ENCODE assay signal across 22 mouse cellular contexts in the genomic region with DNA sequence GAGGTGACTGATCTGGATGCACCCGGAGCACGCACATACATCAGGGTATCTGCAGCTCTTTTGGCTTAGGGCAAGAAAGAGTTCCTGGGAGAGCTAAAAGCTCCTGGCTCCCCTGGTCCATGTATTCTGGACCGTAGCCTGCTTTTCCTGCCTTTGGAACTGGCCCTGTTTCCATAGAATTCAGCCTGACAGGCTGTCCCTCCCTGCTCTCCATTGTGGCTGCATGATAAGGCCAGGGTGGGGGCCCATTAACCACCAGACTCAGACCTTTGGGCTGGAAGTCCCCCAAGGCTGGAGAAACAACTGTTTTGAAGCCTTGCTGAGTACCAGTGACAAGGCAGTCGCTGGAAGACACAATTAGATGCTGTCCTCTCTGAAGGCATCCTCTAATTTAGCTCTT. TPM values are rescaled to one million over a fixed set of nuclear protein-coding genes. Genes with fewer than 3 reads are reported as not detected.
DNase-seq lines count a peak whose midpoint lies in the region; ATAC-seq lines count a peak whose summit lies in the region.
"Had no signal": no experiment of that assay in that cellular context is flagged by ENCODE, and none has a peak within 500 bp of the region (broad histone marks: within the 10 kb centered on the region; RNA-seq: fewer than 3 reads in every experiment).

No protein-coding gene starts in this region.

- 80% methylated on average over 4 of the region's 4 CpGs for WGBS in forebrain, embryonic 10.5 days
- 81% methylated on average over 4 of the region's 4 CpGs for WGBS in forebrain, embryonic 11.5 days
- 69% methylated on average over 4 of the region's 4 CpGs for WGBS in hindbrain, embryonic 13.5 days
- 72% methylated on average over 4 of the region's 4 CpGs for WGBS in hindbrain, embryonic 14.5 days
- 85% methylated on average over 4 of the region's 4 CpGs for WGBS in midbrain, embryonic 12.5 days
- 74% methylated on average over 4 of the region's 4 CpGs for WGBS in midbrain, embryonic 16.5 days
- WGBS in intestine, embryonic 15.5 days: 75% methylated on average over 4 of the region's 4 CpGs

- H3K4me2 ChIP-seq in forebrain, embryonic 11.5 days (ENCODE audit: low read depth, low read length, severe bottlenecking): no peak overlapping the region
- H3K4me2 ChIP-seq in hindbrain, embryonic 13.5 days: no peak overlapping the region
- H3K4me2 ChIP-seq in hindbrain, embryonic 14.5 days (replicated peaks): no peak overlapping the region
- H3K4me2 ChIP-seq in midbrain, embryonic 12.5 days (replicated peaks): no peak overlapping the region
- no peak overlapping the region for H3K4me2 ChIP-seq in midbrain, embryonic 16.5 days (ENCODE audit: low read length)
- H3K4me2 ChIP-seq in intestine, embryonic 15.5 days (replicated peaks): no peak overlapping the region
- H3K4me2 ChIP-seq: embryonic facial prominence, embryonic 15.5 days; forebrain, embryonic 12.5 days; stomach, embryonic 15.5 days had no signal

- no peak overlapping the region for H3K9ac ChIP-seq in forebrain, embryonic 11.5 days (ENCODE audit: low read length)
- no peak overlapping the region for H3K9ac ChIP-seq in hindbrain, embryonic 13.5 days
- H3K9ac ChIP-seq in hindbrain, embryonic 14.5 days: no peak overlapping the region
- no peak overlapping the region for H3K9ac ChIP-seq in midbrain, embryonic 12.5 days (replicated peaks)
- H3K9ac ChIP-seq in midbrain, embryonic 16.5 days (ENCODE audit: low read depth, low read length): no peak overlapping the region
- no peak overlapping the region for H3K9ac ChIP-seq in intestine, embryonic 15.5 days
- H3K9ac ChIP-seq: embryonic facial prominence, embryonic 15.5 days; forebrain, embryonic 12.5 days; stomach, embryonic 15.5 days had no signal

- no peaks in the 10 kb centered on the region for H3K9me3 ChIP-seq in forebrain, embryonic 10.5 days
- no peaks in the 10 kb centered on the region for H3K9me3 ChIP-seq in forebrain, embryonic 11.5 days (ENCODE audit: control insufficient read depth, low read length)
- no peaks in the 10 kb centered on the region for H3K9me3 ChIP-seq in hindbrain, embryonic 13.5 days
- H3K9me3 ChIP-seq in hindbrain, embryonic 14.5 days (ENCODE audit: control insufficient read depth, low read length): no peaks in the 10 kb centered on the region
- no peaks in the 10 kb centered on the region for H3K9me3 ChIP-seq in midbrain, embryonic 12.5 days
- H3K9me3 ChIP-seq in midbrain, embryonic 16.5 days (replicated peaks; ENCODE audit: control insufficient read depth, low read length, poor library complexity, severe bottlenecking): no peaks in the 10 kb centered on the region
- no peaks in the 10 kb centered on the region for H3K9me3 ChIP-seq in intestine, embryonic 15.5 days
- H3K9me3 ChIP-seq: embryonic facial prominence, embryonic 15.5 days; forebrain, embryonic 12.5 days; G1E; stomach, embryonic 15.5 days had no signal

- DNase-seq in forebrain, embryonic 10.5 days (ENCODE audit: extremely low spot score, low spot score): no peak
- DNase-seq in forebrain, embryonic 11.5 days (ENCODE audit: low spot score): no peak
- DNase-seq in hindbrain, embryonic 14.5 days (ENCODE audit: low spot score): no peak
- peak; percentile 35 for DNase-seq in lung, postnatal 36 days
- DNase-seq: cerebellum, adult 9-11 months; kidney, adult 18-20 months; kidney, postnatal 36 days; liver; spleen, adult 18-20 months; thymus, adult 2 months had no signal

- ATAC-seq in forebrain, embryonic 11.5 days (replicated peaks; ENCODE audit: low FRiP score): no peak
- ATAC-seq in hindbrain, embryonic 13.5 days (ENCODE audit: low FRiP score): no peak
- ATAC-seq in hindbrain, embryonic 14.5 days (ENCODE audit: low FRiP score): no peak
- no peak for ATAC-seq in midbrain, embryonic 12.5 days (ENCODE audit: low FRiP score, low read depth)
- ATAC-seq in midbrain, embryonic 16.5 days: no peak
- no peak for ATAC-seq in intestine, embryonic 15.5 days
- ATAC-seq: CD4-positive, CD25-positive, alpha-beta regulatory T cell, adult 4 months had no signal

- H3K27ac ChIP-seq in forebrain, embryonic 10.5 days: peak overlapping the region; percentile 12
- no peak overlapping the region for H3K27ac ChIP-seq in forebrain, embryonic 11.5 days (ENCODE audit: low read depth, low read length)
- H3K27ac ChIP-seq in hindbrain, embryonic 13.5 days: peak overlapping the region; percentile 31; the same call in 1 of the 2 replicates
- no peak overlapping the region for H3K27ac ChIP-seq in hindbrain, embryonic 14.5 days
- H3K27ac ChIP-seq in midbrain, embryonic 12.5 days (replicated peaks): 0 out of 2 replicates have a peak overlapping the region, but pooled peaks have one; percentile 5
- no peak overlapping the region for H3K27ac ChIP-seq in midbrain, embryonic 16.5 days (ENCODE audit: low read length)
- H3K27ac ChIP-seq in intestine, embryonic 15.5 days: no peak overlapping the region
- H3K27ac ChIP-seq: embryonic facial prominence, embryonic 15.5 days; forebrain, embryonic 12.5 days; hindbrain, postnatal 0 days; stomach, embryonic 15.5 days had no signal

- no peak overlapping the region for H3K4me3 ChIP-seq in forebrain, embryonic 10.5 days
- H3K4me3 ChIP-seq in forebrain, embryonic 11.5 days (ENCODE audit: low read depth, low read length): no peak overlapping the region
- no peak overlapping the region for H3K4me3 ChIP-seq in hindbrain, embryonic 13.5 days
- no peak overlapping the region for H3K4me3 ChIP-seq in hindbrain, embryonic 14.5 days (replicated peaks; ENCODE audit: low read length)
- no peak overlapping the region for H3K4me3 ChIP-seq in midbrain, embryonic 12.5 days
- H3K4me3 ChIP-seq in midbrain, embryonic 16.5 days (ENCODE audit: low read depth, low read length): no peak overlapping the region
- no peak overlapping the region for H3K4me3 ChIP-seq in intestine, embryonic 15.5 days (replicated peaks)
- H3K4me3 ChIP-seq: embryonic facial prominence, embryonic 15.5 days; forebrain, embryonic 12.5 days; stomach, embryonic 15.5 days had no signal

- no peaks in the 10 kb centered on the region for H3K36me3 ChIP-seq in forebrain, embryonic 10.5 days (replicated peaks)
- H3K36me3 ChIP-seq in forebrain, embryonic 11.5 days (ENCODE audit: control insufficient read depth, insufficient read depth, low read length): no peaks in the 10 kb centered on the region
- no peaks in the 10 kb centered on the region for H3K36me3 ChIP-seq in hindbrain, embryonic 13.5 days
- no peaks in the 10 kb centered on the region for H3K36me3 ChIP-seq in hindbrain, embryonic 14.5 days (replicated peaks; ENCODE audit: control insufficient read depth, insufficient read depth)
- no peaks in the 10 kb centered on the region for H3K36me3 ChIP-seq in midbrain, embryonic 12.5 days
- no peaks in the 10 kb centered on the region for H3K36me3 ChIP-seq in midbrain, embryonic 16.5 days (ENCODE audit: control insufficient read depth, insufficient read depth, low read length)
- H3K36me3 ChIP-seq in intestine, embryonic 15.5 days: no peaks in the 10 kb centered on the region
- H3K36me3 ChIP-seq: embryonic facial prominence, embryonic 15.5 days; forebrain, embryonic 12.5 days; G1E; stomach, embryonic 15.5 days had no signal

- peaks cover 39% of the 10 kb centered on the region for H3K4me1 ChIP-seq in forebrain, embryonic 10.5 days
- no peaks in the 10 kb centered on the region; the same call in 1 of the 2 replicates for H3K4me1 ChIP-seq in forebrain, embryonic 11.5 days (replicated peaks; ENCODE audit: control insufficient read depth, insufficient read depth, low read length)
- H3K4me1 ChIP-seq in hindbrain, embryonic 13.5 days (replicated peaks): peaks cover 28% of the 10 kb centered on the region
- no peaks in the 10 kb centered on the region; the same call in 1 of the 2 replicates for H3K4me1 ChIP-seq in hindbrain, embryonic 14.5 days (replicated peaks; ENCODE audit: control insufficient read depth, insufficient read depth, low read length)
- peaks cover 25% of the 10 kb centered on the region for H3K4me1 ChIP-seq in midbrain, embryonic 12.5 days
- H3K4me1 ChIP-seq in midbrain, embryonic 16.5 days (ENCODE audit: control insufficient read depth, insufficient read depth, low read length): peaks cover 16% of the 10 kb centered on the region
- peaks cover 12% of the 10 kb centered on the region; the same call in 1 of the 2 replicates for H3K4me1 ChIP-seq in intestine, embryonic 15.5 days (replicated peaks)

- H3K27me3 ChIP-seq in forebrain, embryonic 10.5 days (ENCODE audit: poor library complexity, severe bottlenecking): no peaks in the 10 kb centered on the region
- no peaks in the 10 kb centered on the region for H3K27me3 ChIP-seq in forebrain, embryonic 11.5 days (ENCODE audit: control insufficient read depth, insufficient read depth, low read length)
- H3K27me3 ChIP-seq in hindbrain, embryonic 13.5 days: peaks cover under 1% of the 10 kb centered on the region; the same call in 1 of the 2 replicates
- no peaks in the 10 kb centered on the region for H3K27me3 ChIP-seq in hindbrain, embryonic 14.5 days (ENCODE audit: control insufficient read depth, insufficient read depth, low read length)
- no peaks in the 10 kb centered on the region; the same call in 1 of the 2 replicates for H3K27me3 ChIP-seq in midbrain, embryonic 12.5 days
- no peaks in the 10 kb centered on the region for H3K27me3 ChIP-seq in midbrain, embryonic 16.5 days (ENCODE audit: control insufficient read depth, insufficient read depth, low read depth, low read length)
- H3K27me3 ChIP-seq in intestine, embryonic 15.5 days (replicated peaks): no peaks in the 10 kb centered on the region
- H3K27me3 ChIP-seq: embryonic facial prominence, embryonic 15.5 days; stomach, embryonic 15.5 days had no signal

RNA-seq across cellular contexts. Expression of a gene that starts 13.0 kb away (rescaled TPM):
- polyA plus RNA-seq in forebrain, embryonic 10.5 days (2016; fragmentation: Nextera tagmentation; extraction: Ambion mirVana): 0.06 and 0.09 TPM in 2 replicates
- polyA plus RNA-seq in forebrain, embryonic 11.5 days (2014; fragmentation: Nextera tagmentation; extraction: Ambion mirVana): 0.55 TPM in 1 of 2 replicates, not detected in the other
- polyA plus RNA-seq in hindbrain, embryonic 13.5 days (2015; fragmentation: Nextera tagmentation; extraction: Ambion mirVana): 0.42 and 0.56 TPM in 2 replicates
- 0.41 and 0.60 TPM in 2 replicates for polyA plus RNA-seq in hindbrain, embryonic 14.5 days (2014; fragmentation: Nextera tagmentation; extraction: Ambion mirVana)
- polyA plus RNA-seq in midbrain, embryonic 12.5 days (2016; fragmentation: Nextera tagmentation; extraction: Ambion mirVana): 0.35 and 0.48 TPM in 2 replicates
- polyA plus RNA-seq in midbrain, embryonic 16.5 days (2015; fragmentation: Nextera tagmentation; extraction: Ambion mirVana): 0.45 and 0.73 TPM in 2 replicates
- not detected in 2 replicates for polyA plus RNA-seq in intestine, embryonic 15.5 days (2015; fragmentation: Nextera tagmentation; extraction: Ambion mirVana)
- polyA plus RNA-seq: CD4-positive, CD25-positive, alpha-beta regulatory T cell, adult 4 months; forebrain, embryonic 12.5 days; G1E; neural tube, embryonic 11.5 days; stomach, embryonic 15.5 days; urinary bladder, adult 2 months had no signal

Comparison
In these comparisons a context has a peak if more than half of its experiments do, and no peak if none do; other contexts are left out.
1. H3K27ac ChIP-seq: peak in forebrain, embryonic 10.5 days (single experiment), hindbrain, embryonic 13.5 days (single experiment) and midbrain, embryonic 12.5 days (single experiment); none in forebrain, embryonic 11.5 days (single experiment), hindbrain, embryonic 14.5 days (single experiment), midbrain, embryonic 16.5 days (single experiment) and intestine, embryonic 15.5 days (single experiment).